Mouse (Mus musculus) large intestine, adult 2 months (tissue): ENCODE data around the gene Rnf166. TPM values are rescaled to one million over a fixed set of nuclear protein-coding genes. Genes with fewer than 3 reads are reported as not detected.

Experiments
- DNase-seq: peaks from one replicate; pipeline ENCODE4 v3.0.0-alpha.2; 2012; ENCODE audit warnings: low read depth, low spot score
- WGBS: fragments of 180-500 bp; shearing (Covaris S2); methylation state at CpG from one replicate; pipeline ENCODE4 v1.1.7; 2018; 5-methylcytosine and 5-hydroxymethylcytosine counted together
- polyA plus RNA-seq: library from polyadenylated mRNA; depleted of rRNA; stranded (reverse); fragments of >200 nt; gene quantifications from 2 replicates; pipeline ENCODE4 v1.2.3, GENCODE M21; 2012

The Rnf166 gene
- polyA plus RNA-seq, 1 experiment = 49.6 TPM

GRCm38 (mm10) chr8:122473911-122474421 lies 1.9 kb downstream of the Rnf166 start:
- DNase-seq = no peak
- 72% methylated on average over 8 of the region's 8 CpGs for WGBS

- DNase-seq = no peak
- WGBS = 80% methylated on average over 5 of the region's 5 CpGs
These were observed 5.2 kb downstream of the Rnf166 start for GRCm38 (mm10) chr8:122470691-122471090.

GRCm38 (mm10) chr8:122469965-122470364 lies 5.9 kb downstream of the Rnf166 start:
- 83% methylated on average over 10 of the region's 10 CpGs for WGBS
- no peak for DNase-seq

GRCm38 (mm10) chr8:122469407-122469806 lies 6.5 kb downstream of the Rnf166 start:
- DNase-seq = no peak
- WGBS = 78% methylated on average over 6 of the region's 6 CpGs

GRCm38 (mm10) chr8:122467816-122468215 lies 8.0 kb downstream of the Rnf166 start:
- DNase-seq = no peak
- 94% methylated on average over 13 of the region's 13 CpGs for WGBS

GRCm38 (mm10) chr8:122464985-122465384 lies 10.9 kb downstream of the Rnf166 start:
- 79% methylated on average over 7 of the region's 7 CpGs for WGBS
- no peak for DNase-seq

GRCm38 (mm10) chr8:122463651-122464640 lies 11.9 kb downstream of the Rnf166 start:
- no peak for DNase-seq
- WGBS = 29% methylated on average over 12 of the region's 12 CpGs

GRCm38 (mm10) chr8:122462510-122462909 lies 13.4 kb downstream of the Rnf166 start:
- whole genome bisulfite sequencing = 83% methylated on average over 8 of the region's 8 CpGs
- DNase-seq = no peak

- WGBS = 78% methylated on average over 11 of the region's 11 CpGs
- DNase-seq = no peak
These were observed 14.3 kb downstream of the Rnf166 start for GRCm38 (mm10) chr8:122461473-122462148.

- WGBS = 2% methylated on average over 56 of the region's 56 CpGs
- peak; percentile 42 for DNase-seq
These were observed 15.1 kb downstream of the Rnf166 start, which contains the start of gene Snai3 for GRCm38 (mm10) chr8:122460524-122461472. Gene Snai3, minus strand, starts transcription at chr8:122460733.

GRCm38 (mm10) chr8:122459990-122460389 lies 15.9 kb downstream of the Rnf166 start:
- DNase-seq = no peak
- WGBS = 23% methylated on average over 7 of the region's 7 CpGs

GRCm38 (mm10) chr8:122459218-122459900 lies 16.5 kb downstream of the Rnf166 start:
- WGBS = 64% methylated on average over 6 of the region's 6 CpGs
- DNase-seq = no peak

GRCm38 (mm10) chr8:122457171-122457570 lies 18.7 kb downstream of the Rnf166 start:
- WGBS = 78% methylated on average over 11 of the region's 11 CpGs
- DNase-seq = no peak

- no peak for DNase-seq
- 65% methylated on average over 6 of the region's 6 CpGs for WGBS
These were observed 21.5 kb downstream of the Rnf166 start for GRCm38 (mm10) chr8:122454409-122454808.

GRCm38 (mm10) chr8:122452154-122452553 lies 23.7 kb downstream of the Rnf166 start:
- 93% methylated on average over 10 of the region's 10 CpGs for WGBS
- no peak for DNase-seq

- 52% methylated on average over 7 of the region's 7 CpGs for WGBS
- no peak for DNase-seq
These were observed 24.6 kb downstream of the Rnf166 start for GRCm38 (mm10) chr8:122451161-122451703.

- DNase-seq = no peak
- 64% methylated on average over 3 of the region's 3 CpGs for WGBS
These were observed 30.7 kb downstream of the Rnf166 start for GRCm38 (mm10) chr8:122445203-122445602.

- WGBS = under 1% methylated on average over 19 of the region's 19 CpGs
- peak; percentile 97 for DNase-seq
These were observed 31.7 kb downstream of the Rnf166 start for GRCm38 (mm10) chr8:122444058-122444748.
